Mouse (Mus musculus) T-helper 2 cell (primary cell): ENCODE measurements at regions not wholly inside any gene's neighbourhood (a gene's known extent, or its start where the extent isn't known, plus 50 kb on each side); places are given as distances from the start of the nearest gene placed in this dataset.

Source experiments
- in situ Hi-C: fragments of 300-600 bp; cut with MboI, MseI; formaldehyde crosslinking; loops from one replicate; pipeline ENCODE4 v1.15.1; 2025; ENCODE audit warnings: high pct_unique_total_duplicates

DNA sequence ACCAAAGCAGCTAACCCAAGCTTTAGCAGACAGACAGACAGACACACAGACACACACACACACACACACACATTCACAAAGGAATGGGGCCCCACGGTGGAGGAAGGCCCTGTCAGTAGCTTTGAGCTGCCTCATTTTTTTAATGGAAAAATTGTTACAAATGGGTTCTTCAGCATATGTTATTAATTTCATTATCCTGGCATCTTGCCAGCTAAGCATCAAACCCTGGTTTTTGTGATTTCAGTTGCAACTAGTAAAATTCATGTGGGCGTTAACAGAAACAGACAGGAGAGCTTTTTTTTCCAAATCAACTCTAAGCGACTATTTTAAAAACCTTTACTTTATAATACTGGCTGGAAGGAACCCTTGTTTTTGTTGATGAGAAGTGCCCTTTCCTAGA, 138.4 kb upstream of the Eya4 start:
- in situ Hi-C loops, result no loop called here

DNA sequence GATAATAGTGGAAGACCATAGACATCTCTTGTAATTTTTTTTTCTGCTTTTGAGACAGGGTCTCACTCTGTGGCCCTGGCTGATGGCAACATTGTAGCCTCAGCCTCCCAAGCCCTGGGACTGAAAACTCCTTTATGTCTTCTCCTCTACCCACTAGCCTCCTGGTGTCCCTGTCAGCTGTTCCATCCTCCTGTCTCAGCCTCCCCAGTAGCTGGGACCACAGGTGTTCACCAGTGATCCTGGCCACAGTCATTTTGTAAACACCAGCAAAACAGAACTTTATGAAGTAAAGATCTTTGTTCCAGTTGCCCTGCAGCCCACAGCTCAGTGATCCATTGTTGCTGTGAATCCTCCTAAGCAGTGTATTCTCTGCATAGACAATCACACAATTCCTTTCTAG, 129.9 kb upstream of the Eya4 start:
- in situ Hi-C loops, result no loop called here

- in situ Hi-C loops, result no loop called here
Observed at GRCm38 (mm10) chr10:23478902-23479301, 128.3 kb upstream of the Eya4 start.

DNA sequence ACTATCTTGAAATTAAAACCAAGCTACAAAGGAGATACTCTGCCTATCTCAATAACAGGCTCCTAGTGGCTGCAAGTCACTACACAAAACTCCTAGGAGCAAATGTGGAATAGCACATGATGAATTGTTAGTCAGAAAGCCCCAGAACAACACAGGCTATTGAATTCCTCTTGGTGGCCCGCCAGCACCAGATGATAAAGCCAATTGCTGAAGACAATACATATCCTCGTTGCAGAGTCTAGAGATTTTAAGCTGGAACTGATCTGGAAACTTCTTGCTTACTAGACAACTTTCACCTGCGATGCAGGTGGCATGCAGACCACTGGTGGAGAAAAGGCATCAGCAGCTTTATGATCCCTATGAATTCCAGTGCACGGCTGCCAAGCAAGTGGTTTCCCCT, 126.5 kb upstream of the Eya4 start:
- in situ Hi-C loops, result no loop called here

DNA sequence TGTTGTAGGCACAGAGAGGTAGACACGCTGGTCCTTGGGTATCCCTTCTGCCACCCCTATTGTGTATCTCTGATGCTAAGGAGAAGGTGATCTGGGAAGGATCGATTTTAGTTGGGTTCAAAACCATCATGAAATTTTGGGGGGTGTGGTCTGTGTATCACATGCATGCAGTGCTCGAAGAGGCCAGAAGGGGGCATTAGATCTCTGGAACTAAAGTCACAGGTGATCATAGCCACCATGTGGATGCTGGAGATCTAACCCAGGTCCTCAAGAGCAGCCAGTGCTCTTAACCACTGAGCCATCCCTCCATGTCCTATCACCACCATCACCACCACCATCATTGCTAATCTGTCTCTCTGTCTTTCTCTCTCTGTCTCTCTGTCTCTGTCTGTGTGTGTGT, 100.4 kb upstream of the Eya4 start:
- in situ Hi-C loops, result loop anchor here (25.0 kb wide), 1 partner anchor 1714 kb away; no protein-coding TSS in a partner anchor

DNA sequence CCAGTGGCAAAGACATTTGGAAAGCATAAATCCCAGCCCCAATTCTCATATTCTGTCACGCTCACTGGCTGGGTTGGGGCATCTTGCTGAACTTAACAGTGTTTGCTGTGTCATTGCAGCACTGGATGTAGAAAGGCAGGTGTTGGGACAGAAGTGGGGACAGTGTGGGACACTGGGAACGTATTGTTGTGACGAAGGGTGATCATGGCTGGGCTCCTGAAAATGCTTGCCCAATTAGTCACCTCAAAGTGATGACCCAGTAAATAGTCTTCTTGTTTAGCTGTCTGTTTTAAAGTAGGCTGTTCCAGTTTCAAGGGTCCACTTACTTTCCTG, 100.0 kb upstream of the Eya4 start:
- in situ Hi-C loops, result loop anchor here (25.0 kb wide), 1 partner anchor 1713 kb away; no protein-coding TSS in a partner anchor

GRCm38 (mm10) chr10:23449860-23450646, 99.5 kb upstream of the Eya4 start:
- in situ Hi-C loops, result loop anchor here (25.0 kb wide), 1 partner anchor 1713 kb away; no protein-coding TSS in a partner anchor

DNA sequence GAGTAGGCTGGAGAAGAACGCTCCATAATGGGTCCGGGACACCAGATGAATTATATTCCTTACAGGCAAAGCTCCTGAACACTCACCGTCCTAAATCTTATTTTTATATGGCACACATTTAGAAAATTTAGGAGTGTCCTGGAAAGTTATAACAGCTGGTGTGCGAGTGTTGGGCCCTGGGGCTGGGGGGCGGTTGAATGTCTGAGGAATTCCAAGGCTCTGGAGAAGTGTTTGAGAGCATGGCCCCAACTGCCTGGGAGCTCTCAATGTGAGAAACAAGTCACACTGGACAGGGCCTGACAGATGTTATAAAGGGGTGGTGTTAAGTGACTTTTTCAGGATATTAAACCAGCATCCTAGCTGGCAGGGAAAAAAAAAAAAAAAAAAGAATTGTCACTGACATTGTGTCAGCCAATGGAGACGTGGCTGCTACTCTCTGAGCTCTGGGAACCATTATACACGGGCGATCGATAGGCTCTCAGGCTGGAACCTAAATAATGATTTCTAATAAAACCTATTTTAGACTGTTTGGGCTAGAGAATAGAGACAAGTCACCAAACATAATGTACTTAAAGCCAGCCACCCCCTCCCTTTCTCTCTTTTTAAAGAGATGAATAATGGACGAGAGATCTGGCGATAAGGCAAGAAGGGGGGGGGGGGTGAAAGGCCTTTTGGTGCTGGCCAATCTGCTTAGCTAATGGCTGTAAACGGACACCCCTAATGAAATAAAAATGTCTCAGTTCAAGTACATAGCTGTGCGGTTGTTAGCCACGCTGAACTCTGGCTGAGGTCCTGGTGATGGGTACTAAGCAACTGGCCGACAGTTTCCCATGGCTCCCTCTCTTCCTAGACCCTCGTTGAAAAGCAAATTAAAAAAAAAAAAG, 98.6 kb upstream of the Eya4 start:
- in situ Hi-C loops, result no loop called here

DNA sequence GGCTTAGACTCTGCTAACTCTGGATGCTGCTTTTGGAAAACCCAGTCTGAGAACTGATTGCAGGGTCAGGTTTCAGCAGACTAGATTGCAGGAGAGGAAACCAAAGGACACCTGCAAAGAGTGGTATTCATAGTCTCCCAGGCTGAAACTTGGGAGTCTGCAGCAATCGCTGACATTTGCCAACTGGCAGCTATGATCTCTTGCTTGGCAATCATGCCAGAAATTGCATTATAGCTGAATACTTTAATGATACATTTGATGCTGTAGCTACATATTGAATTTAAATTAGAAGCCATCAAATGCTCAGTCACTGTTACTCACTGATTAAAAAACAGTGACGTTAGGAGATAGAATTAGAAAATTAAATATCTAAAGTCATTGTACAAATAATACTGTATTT, 79.8 kb upstream of the Eya4 start:
- in situ Hi-C loops, result no loop called here

DNA sequence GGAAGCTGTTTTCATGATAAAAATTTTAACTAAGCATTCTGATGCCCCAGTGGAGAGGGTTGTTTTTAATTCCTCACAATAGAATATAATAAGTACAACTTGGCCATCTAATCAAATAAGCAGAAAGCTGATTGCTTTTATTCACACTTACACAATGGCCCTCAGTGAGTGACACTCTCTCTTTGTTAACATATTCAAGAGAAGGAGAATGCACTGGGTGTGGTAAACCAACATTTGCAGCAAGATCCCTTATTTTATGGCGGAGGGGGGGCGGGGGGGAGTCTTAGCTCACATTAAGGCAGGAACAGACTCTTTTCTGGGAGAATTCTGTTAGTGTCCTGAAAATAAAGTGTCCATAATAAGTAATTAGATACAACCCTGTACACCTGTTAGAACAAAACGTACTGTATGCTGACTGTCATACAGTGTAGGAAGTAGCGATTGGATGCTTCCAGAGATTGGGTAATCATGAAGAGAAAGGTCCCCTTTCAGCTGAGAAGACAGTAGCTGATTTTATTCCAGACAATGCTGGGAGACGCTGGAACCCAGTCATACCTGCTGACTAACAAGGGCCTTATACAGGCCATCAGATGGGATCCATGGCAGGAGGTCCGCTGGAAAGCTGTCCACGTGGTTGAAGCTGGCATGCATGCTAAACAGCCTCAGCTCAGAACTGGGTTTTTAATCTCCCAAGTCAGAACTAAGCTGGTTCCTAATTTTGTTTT, 63.4 kb upstream of the Eya4 start:
- in situ Hi-C loops, result no loop called here

DNA sequence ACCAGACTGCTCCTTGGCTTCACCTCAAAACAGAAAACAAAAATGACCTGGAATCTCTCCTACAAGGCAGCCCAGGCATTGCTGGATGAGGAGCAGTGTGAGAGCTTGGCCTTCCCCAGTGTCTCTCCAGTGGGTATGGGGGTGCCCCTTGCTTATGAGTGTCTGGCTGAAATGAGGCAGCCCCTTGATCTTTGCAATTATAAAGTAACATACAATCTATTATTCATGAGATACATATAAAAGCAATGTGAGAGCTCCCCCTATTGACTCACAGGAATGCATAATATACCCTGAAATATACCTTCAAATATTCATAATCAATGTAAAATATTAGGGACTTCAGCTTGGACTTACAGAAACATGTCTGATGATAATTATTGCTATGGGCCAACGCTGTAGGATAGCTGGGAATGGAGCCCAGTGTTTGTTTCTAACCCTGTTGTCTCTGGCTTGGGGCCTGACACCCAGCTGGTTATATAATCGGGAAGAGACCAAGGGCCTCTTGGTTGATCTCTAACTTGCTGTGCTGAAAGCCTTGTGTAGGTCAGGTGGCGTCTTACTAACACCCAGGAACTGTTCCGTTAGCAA, 52.9 kb upstream of the Eya4 start:
- in situ Hi-C loops, result no loop called here
